Mouse (Mus musculus) heart, embryonic 12.5 days (tissue): Measurements from ENCODE around the gene Serpina1e. TPM values are rescaled to one million over a fixed set of nuclear protein-coding genes. Genes with fewer than 3 reads are reported as not detected.

ENCODE experiments used
- ATAC-seq: fragments of 200-750 bp; cut with Nextera tagmentation; 2 replicates; pipeline ENCODE4 v1.8.0; 2017; ENCODE audit warnings: moderate TSS enrichment, moderate library complexity; ENCODE audit not compliant: insufficient number of reproducible peaks, low FRiP score
- H3K27ac ChIP-seq: fragments of 300-500 bp; sonication (generic); 2 replicates; pipeline ENCODE4 v1.5.1; 2016; ENCODE audit warnings: mild to moderate bottlenecking, moderate library complexity; ENCODE audit not compliant: poor library complexity, severe bottlenecking
- H3K27me3 ChIP-seq: fragments of 300-500 bp; sonication (generic); replicated peaks from 2 replicates; pipeline ENCODE4 v1.6.1; 2016; ENCODE audit warnings: mild to moderate bottlenecking, moderate library complexity
- H3K36me3 ChIP-seq: fragments of 300-500 bp; sonication (generic); 2 replicates; pipeline ENCODE4 v1.6.1; 2016; ENCODE audit warnings: mild to moderate bottlenecking, moderate library complexity
- H3K4me1 ChIP-seq: fragments of 300-500 bp; sonication (generic); replicated peaks from 2 replicates; pipeline ENCODE4 v1.6.1; 2016; ENCODE audit warnings: mild to moderate bottlenecking
- H3K4me2 ChIP-seq: fragments of 300-500 bp; sonication (generic); 2 replicates; pipeline ENCODE4 v1.6.1; 2016; ENCODE audit warnings: mild to moderate bottlenecking, moderate library complexity
- H3K4me3 ChIP-seq: fragments of 300-500 bp; sonication (generic); 2 replicates; pipeline ENCODE4 v1.5.1; 2016; ENCODE audit warnings: mild to moderate bottlenecking
- H3K9ac ChIP-seq: fragments of 300-500 bp; sonication (generic); 2 replicates; pipeline ENCODE4 v1.6.1; 2016; ENCODE audit warnings: mild to moderate bottlenecking, moderate library complexity
- H3K9me3 ChIP-seq: fragments of 300-500 bp; sonication (generic); replicated peaks from 2 replicates; pipeline ENCODE4 v1.6.1; 2016; ENCODE audit warnings: mild to moderate bottlenecking, moderate library complexity
- WGBS: fragments of 180-500 bp; shearing (Covaris S2); methylation state at CpG from one replicate; pipeline ENCODE4 v1.1.7; 2016; 5-methylcytosine and 5-hydroxymethylcytosine counted together
- polyA plus RNA-seq: library from polyadenylated mRNA; unstranded; fragments of >200 nt; fragmentation: Nextera tagmentation; extraction: Ambion mirVana; gene quantifications from 2 replicates; pipeline ENCODE4 v1.2.1, GENCODE M21; 2016

Serpina1e gene
- 0.17 and 0.32 TPM in 2 replicates for polyA plus RNA-seq

DNA sequence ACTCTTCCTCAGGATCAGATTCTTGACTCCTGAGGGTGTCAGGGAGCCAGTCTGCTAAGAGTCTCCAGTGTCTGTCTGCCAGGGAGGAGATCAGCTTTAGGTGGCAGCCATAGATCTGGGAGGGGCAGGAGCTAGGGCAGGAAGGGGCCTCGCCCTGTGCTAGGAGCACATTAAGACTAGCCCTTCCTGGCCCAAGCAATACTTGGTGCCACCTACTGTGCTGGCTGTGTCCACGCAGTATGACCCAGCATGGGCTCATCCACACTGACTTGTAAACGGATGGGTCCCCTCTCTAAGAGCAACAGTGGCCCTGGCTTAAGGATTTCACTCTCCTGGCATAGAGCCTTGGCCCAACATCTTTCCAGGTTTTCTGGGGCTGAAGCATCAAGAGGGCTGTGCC, at the start of gene Serpina1e:
Gene Serpina1e (minus strand): TSS at position 178 of the 400 bp plus-strand sequence.
- Histone ChIP-seq H3K36me3 (no peaks in the 10 kb centered on the region), H3K9ac (no peak within 1 kb of the TSS), H3K4me1 (no peaks in the 10 kb centered on the region), H3K4me2 (no peak within 1 kb of the TSS), H3K27ac (no peak within 1 kb of the TSS), H3K27me3 (no peaks in the 10 kb centered on the region), H3K9me3 (peaks cover 11% of the 10 kb centered on the region), H3K4me3 (no peak within 1 kb of the TSS)
- 69% methylated on average over 3 of the region's 3 CpGs for WGBS
- ATAC-seq: no peak

DNA sequence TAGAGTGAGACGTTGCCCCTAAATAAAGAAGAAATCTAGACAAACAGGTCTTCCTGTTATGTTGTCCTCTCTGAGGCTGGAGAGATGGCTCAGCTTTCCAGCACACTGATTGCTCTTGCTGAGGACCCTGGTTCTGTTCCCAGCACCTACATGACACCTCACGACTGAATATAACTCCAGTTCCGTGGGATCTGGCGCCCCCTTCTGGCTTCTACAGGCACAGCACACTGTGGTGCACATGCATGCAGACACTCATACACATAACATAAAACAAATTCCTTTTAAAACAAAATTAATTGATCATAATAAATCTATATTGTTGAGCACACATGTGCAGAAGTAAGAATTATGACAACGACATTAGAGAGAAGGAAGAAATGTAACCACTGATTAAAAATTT, 45.9 kb upstream of the Serpina1e start:
- 0 out of 2 replicates have a peak, but pooled peaks cover 8% of the 10 kb centered on the region for H3K9me3 ChIP-seq
- no peak overlapping the region for H3K4me3 ChIP-seq
- no peak overlapping the region for H3K9ac ChIP-seq
- H3K4me1 ChIP-seq: peaks cover 8% of the 10 kb centered on the region
- no peak overlapping the region for H3K27ac ChIP-seq
- H3K4me2 ChIP-seq: no peak overlapping the region
- peaks cover 13% of the 10 kb centered on the region for H3K27me3 ChIP-seq
- no peak for ATAC-seq
- no peaks in the 10 kb centered on the region for H3K36me3 ChIP-seq
- WGBS: 74% methylated on average over 5 of the region's 5 CpGs

DNA sequence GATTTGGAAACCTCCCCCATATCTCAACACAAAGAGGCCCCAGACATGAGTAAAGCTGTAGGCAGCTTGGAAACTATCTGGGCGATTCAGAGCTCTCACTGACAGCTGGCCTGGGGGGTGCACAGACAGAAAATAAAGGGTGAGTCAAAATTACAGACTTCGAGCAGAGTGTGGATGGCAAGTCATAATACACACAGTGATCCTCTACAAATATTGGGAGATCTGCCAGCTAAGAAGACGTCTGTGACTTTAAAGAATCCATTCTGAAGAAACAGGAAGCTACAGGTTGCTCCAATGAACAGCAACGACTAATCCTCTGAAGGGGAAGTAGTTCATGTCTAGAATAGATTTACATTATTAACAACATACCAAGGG, 44.5 kb upstream of the Serpina1e start:
- H3K36me3 ChIP-seq: no peaks in the 10 kb centered on the region
- H3K27ac ChIP-seq: peak overlapping the region; percentile 79
- peaks cover 17% of the 10 kb centered on the region for H3K27me3 ChIP-seq
- no peak overlapping the region for H3K4me2 ChIP-seq
- H3K4me3 ChIP-seq: no peak overlapping the region
- H3K9me3 ChIP-seq: 0 out of 2 replicates have a peak, but pooled peaks cover 6% of the 10 kb centered on the region
- H3K4me1 ChIP-seq: peaks cover 8% of the 10 kb centered on the region
- H3K9ac ChIP-seq: no peak overlapping the region
- peak; percentile 34; the same call in 1 of the 2 replicates for ATAC-seq
- WGBS: 26% methylated on average over 4 of the region's 4 CpGs

DNA sequence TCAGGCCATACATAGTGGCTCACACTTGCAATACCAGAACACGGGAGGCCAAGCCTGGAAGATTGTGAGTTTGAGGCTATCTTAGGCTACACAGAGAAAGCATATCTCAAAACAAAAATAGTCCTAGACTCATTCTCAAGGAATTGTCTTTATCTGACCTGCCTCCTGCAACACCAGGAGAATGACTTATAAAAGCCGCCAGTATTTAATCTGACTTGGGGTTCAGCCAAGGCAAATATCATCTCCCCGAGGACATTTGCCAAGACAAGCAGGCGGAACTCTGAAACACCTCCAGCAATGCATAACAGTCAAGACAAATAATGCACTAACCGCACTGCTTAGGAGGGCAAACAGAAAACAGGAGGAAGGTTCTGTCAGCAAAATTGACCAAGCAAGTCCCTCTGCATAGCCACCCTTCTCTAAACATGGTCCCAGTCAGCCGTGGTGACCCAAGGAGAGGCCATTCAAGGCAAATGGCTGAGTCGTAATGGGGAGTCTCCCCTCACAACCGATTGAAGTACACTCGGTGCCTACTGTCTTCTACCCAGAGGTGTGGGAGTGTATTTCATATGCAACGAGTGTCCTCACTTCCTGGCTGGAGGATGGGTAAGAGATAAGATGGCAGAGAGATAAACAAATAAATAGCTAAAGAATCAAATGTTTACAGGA, 43.9 kb upstream of the Serpina1e start:
- 32% methylated on average over 10 of the region's 10 CpGs for WGBS
- no peaks in the 10 kb centered on the region for H3K36me3 ChIP-seq
- no peak overlapping the region for H3K4me2 ChIP-seq
- no peak overlapping the region for H3K4me3 ChIP-seq
- H3K9me3 ChIP-seq: 0 out of 2 replicates have a peak, but pooled peaks cover 5% of the 10 kb centered on the region
- no peak overlapping the region for H3K9ac ChIP-seq
- peaks cover 19% of the 10 kb centered on the region for H3K27me3 ChIP-seq
- H3K27ac ChIP-seq: peak overlapping the region; percentile 79
- ATAC-seq: peak; percentile 74
- peaks cover 8% of the 10 kb centered on the region for H3K4me1 ChIP-seq

DNA sequence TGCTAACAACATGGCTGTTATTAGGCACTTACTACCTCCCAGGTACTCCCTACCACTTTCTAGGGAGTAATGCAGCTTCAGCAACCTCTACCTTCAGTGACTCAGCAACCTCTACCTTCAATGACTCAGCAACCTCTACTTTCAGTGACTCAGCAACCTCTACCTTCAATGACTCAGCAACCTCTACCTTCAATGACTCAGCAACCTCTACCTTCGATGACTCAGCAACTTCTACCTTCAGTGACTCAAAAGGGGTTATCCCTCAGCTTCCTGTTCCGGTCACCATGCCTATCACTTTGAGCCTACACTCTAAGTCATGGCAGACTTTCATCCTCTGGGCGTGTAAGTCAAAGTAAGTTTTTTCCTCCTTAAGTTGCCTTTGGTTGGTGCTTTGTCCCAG, 41.8 kb upstream of the Serpina1e start:
- Histone ChIP-seq H3K27ac (no peak overlapping the region), H3K4me3 (no peak overlapping the region), H3K4me2 (no peak overlapping the region), H3K9me3 (0 out of 2 replicates have a peak, but pooled peaks cover 5% of the 10 kb centered on the region), H3K36me3 (no peaks in the 10 kb centered on the region), H3K27me3 (peaks cover 39% of the 10 kb centered on the region), H3K9ac (no peak overlapping the region), H3K4me1 (peaks cover 8% of the 10 kb centered on the region)
- WGBS: 81% methylated on average over 3 of the region's 3 CpGs
- no peak for ATAC-seq

DNA sequence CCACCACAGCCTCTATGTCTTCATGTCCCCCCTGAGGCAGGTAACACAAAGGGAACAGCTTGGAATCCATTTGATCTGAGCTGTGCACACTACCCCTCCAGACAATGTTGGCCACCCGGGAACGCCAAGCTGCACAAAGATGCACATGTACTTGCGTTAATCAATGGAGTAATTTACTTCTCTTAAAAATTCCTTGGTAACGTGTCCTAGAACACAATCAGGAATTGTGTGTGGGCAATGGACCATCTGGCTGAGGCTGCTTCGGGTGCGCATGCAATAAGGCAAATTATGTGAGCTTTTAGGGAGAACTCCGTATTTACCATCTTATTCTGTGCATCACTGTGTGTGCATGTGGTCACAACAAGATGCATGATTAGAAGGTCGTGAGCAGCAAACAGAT, 40.8 kb upstream of the Serpina1e start:
- H3K9ac ChIP-seq: no peak overlapping the region
- no peak overlapping the region for H3K4me2 ChIP-seq
- H3K9me3 ChIP-seq: 0 out of 2 replicates have a peak, but pooled peaks cover 4% of the 10 kb centered on the region
- H3K4me3 ChIP-seq: no peak overlapping the region
- peaks cover 43% of the 10 kb centered on the region for H3K27me3 ChIP-seq
- H3K36me3 ChIP-seq: no peaks in the 10 kb centered on the region
- H3K27ac ChIP-seq: no peak overlapping the region
- 88% methylated on average over 8 of the region's 8 CpGs for WGBS
- peaks cover 8% of the 10 kb centered on the region for H3K4me1 ChIP-seq
- ATAC-seq: no peak

DNA sequence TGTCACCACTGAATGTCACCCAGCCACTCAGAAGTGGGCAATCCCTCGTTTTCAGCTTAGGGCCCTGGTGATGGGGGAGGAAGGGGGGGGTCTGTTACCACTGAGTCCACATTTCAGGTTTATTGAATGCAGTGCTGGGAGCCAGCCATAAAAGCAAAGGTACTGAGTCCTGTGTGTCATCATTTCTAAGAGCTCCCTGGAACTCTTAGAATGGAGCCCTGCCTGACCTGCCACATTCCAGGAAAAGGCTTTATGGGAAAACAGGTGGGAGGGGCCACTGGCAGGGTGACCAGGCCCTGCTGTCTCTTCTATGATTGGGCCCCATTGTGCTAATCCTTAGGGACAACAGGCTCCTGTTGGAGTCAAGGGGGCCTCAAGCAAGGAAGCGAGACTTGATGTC, 37.7 kb upstream of the Serpina1e start:
- Histone ChIP-seq H3K27ac (no peak overlapping the region), H3K27me3 (peaks cover 66% of the 10 kb centered on the region), H3K36me3 (no peaks in the 10 kb centered on the region), H3K9ac (no peak overlapping the region), H3K4me1 (no peaks in the 10 kb centered on the region; the same call in 1 of the 2 replicates), H3K4me2 (no peak overlapping the region), H3K9me3 (no peaks in the 10 kb centered on the region), H3K4me3 (no peak overlapping the region)
- no peak for ATAC-seq
- WGBS: 56% methylated on average over 2 of the region's 2 CpGs

DNA sequence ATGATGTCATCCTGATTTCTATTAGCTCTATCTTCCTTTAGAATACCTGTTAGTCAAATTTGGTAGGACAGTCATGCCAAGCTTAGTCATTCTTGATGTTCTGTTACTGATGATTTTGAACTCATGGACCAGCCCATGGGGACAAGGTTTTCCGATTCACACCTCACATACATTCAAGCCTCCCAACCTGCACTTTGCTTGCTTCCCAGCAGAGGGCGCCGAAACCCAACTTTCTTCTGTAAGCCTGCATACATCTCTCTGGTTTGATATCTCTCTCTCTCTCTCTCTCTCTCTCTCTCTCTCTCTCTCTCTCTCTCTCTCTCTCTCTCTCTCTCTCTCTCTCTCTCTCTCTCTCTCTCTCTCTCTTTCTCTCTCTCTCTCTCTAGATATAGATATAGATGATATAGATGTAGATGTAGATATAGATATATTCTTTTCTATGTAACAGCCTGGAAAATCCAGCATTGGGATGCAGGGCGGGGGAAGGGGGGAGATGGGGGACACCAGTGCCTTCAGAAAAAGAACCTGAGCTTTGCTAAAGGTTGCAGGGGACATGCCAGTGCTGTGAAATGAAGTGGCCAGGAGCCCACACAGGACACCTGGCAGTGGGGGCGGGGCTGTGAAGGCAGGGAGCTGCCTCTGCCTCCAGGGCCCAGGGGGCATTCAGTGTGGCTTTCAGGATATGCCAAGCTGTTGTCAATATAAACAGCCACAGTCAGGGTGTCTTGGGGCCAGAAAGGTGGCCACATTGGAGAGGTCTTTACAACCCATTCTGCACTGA, 36.7 kb upstream of the Serpina1e start:
- no peak overlapping the region for H3K4me3 ChIP-seq
- H3K9me3 ChIP-seq: no peaks in the 10 kb centered on the region
- no peak overlapping the region for H3K4me2 ChIP-seq
- WGBS: 36% methylated on average over 5 of the region's 5 CpGs
- ATAC-seq: no peak
- peaks cover 66% of the 10 kb centered on the region for H3K27me3 ChIP-seq
- H3K4me1 ChIP-seq: no peaks in the 10 kb centered on the region
- no peaks in the 10 kb centered on the region for H3K36me3 ChIP-seq
- no peak overlapping the region for H3K27ac ChIP-seq
- H3K9ac ChIP-seq: no peak overlapping the region

DNA sequence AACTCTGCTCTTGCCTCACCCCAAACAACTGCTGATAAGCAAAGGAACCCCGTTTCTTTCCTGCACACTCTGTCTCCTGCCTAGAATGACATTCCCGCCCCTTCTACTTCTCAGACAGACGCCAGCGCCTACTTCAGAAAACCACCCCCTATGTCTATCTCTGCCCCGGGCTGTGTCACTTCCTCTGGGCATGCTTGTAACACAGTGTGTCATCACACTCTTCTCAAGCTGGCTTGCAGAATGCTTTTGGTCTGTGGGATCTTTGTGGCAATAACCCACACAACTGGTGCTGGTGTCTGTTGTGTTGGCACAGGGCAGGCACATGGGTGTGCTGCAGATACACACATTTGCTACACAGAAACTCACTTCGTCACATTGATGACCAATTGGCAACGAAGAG, 34.2 kb upstream of the Serpina1e start:
- no peak for ATAC-seq
- Histone ChIP-seq H3K4me2 (no peak overlapping the region), H3K36me3 (no peaks in the 10 kb centered on the region), H3K27ac (no peak overlapping the region), H3K4me1 (no peaks in the 10 kb centered on the region), H3K4me3 (no peak overlapping the region), H3K9ac (no peak overlapping the region), H3K27me3 (peaks cover 59% of the 10 kb centered on the region), H3K9me3 (no peaks in the 10 kb centered on the region)
- 49% methylated on average over 7 of the region's 7 CpGs for WGBS

DNA sequence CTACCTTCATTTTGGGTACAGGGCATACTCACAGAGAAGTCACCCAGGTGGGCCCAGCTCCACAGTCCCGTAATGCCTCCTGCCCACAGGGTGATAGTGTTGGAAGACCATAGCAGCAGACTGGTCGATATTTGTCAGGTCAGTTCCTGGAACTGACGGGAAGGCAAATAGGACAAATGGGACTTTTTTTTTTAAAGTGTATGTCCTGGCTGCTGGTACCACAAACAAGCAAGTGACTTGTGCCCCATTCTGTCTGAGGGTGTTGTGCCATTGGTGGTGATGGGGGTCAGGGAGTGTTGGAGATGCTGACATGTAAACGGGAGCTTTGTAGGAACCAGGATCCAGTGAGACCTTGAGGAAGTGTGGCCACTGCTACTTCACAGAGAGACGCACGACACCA, 31.1 kb upstream of the Serpina1e start, which contains the start of gene Serpina11:
Gene Serpina11 (minus strand): TSS at position 101 of the 400 bp plus-strand sequence.
- no peak for ATAC-seq
- Histone ChIP-seq H3K9ac (no peak within 1 kb of the TSS), H3K36me3 (no peaks in the 10 kb centered on the region), H3K4me3 (no peak within 1 kb of the TSS), H3K4me2 (no peak within 1 kb of the TSS), H3K9me3 (no peaks in the 10 kb centered on the region), H3K27ac (no peak within 1 kb of the TSS), H3K27me3 (peaks cover 52% of the 10 kb centered on the region), H3K4me1 (no peaks in the 10 kb centered on the region)
- 83% methylated on average over 6 of the region's 6 CpGs for WGBS

DNA sequence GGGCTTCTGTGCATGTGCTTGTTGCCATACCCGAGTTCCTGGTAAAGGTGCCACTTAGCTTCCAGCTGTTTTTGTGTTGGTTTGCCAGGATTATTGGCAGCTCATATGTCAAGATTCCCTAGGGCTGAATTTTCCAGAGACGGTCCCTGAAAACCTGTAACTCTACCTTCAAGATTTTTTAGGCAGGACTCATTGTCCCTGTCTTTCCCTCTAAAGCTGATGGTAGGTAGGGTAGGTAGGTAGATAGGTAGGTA, 30.7 kb upstream of the Serpina1e start:
- Histone ChIP-seq H3K9me3 (no peaks in the 10 kb centered on the region), H3K4me2 (no peak overlapping the region), H3K9ac (no peak overlapping the region), H3K4me3 (no peak overlapping the region), H3K27ac (no peak overlapping the region), H3K36me3 (no peaks in the 10 kb centered on the region), H3K27me3 (peaks cover 48% of the 10 kb centered on the region), H3K4me1 (no peaks in the 10 kb centered on the region)
- WGBS: 59% methylated on average over 2 of the region's 2 CpGs
- ATAC-seq: no peak
